Mouse (Mus musculus) olfactory bulb, adult 2 months (tissue): Measurements from ENCODE around the gene Fam185a.

ENCODE experiments used
- CTCF ChIP-seq: fragments of 200-500 bp; IDR thresholded peaks from 2 replicates; pipeline ENCODE4 v1.5.1; 2012; ENCODE audit warnings: low read depth, mild to moderate bottlenecking, low read length, moderate library complexity; ENCODE audit not compliant: insufficient read depth
- POLR2A ChIP-seq: fragments of 200-500 bp; IDR thresholded peaks from 2 replicates; pipeline ENCODE4 v1.6.1; 2012; ENCODE audit warnings: mild to moderate bottlenecking, low read depth, low read length, moderate library complexity; ENCODE audit not compliant: insufficient read depth

DNA sequence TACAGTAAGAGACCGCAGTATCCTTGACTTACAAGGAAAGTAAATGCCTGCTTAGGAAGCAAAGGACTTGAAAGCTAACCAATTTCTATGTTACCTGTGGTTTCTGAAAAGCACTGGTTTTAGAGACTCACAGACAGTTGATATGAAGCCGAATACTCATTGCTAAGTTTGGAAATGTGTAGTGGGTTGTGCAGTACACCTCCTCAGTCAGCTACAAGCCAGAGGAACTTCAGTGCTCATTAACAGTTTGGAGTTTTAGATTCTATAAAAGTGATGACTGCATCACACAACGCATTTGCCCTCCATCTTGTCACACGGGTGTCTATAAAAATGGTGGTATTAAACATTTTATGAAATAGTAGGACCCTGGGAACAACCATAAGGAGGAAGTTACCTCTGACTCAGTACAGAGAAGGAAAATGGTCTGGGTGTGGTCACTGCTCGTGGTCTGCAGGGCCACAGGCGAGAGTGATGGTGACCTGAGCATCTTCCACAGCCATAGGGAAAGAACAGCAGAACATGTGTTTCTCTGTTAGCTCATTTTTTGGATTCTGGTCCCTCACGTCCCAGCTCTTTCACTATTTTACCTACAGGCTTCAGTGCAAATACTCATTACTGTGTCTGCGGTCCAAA lies 60.6 kb downstream of the Fam185a start:
- TF ChIP-seq POLR2A, result no peak
- no peak for TF ChIP-seq CTCF
